Mouse (Mus musculus) cerebellum, adult 2 months (tissue): Measurements from ENCODE around the gene Jtb. TPM values are rescaled to one million over a fixed set of nuclear protein-coding genes. Genes with fewer than 3 reads are reported as not detected.

ENCODE experiments used
- DNase-seq, 2 experiments: peaks; one replicate each; pipeline ENCODE4 v3.0.0; 2021
- H3K27ac ChIP-seq: fragments of 200-500 bp; 2 replicates; pipeline ENCODE4 v1.5.1; 2012; ENCODE audit warnings: low read length, control low read depth, inconsistent platforms; ENCODE audit not compliant: insufficient read depth
- H3K27me3 ChIP-seq: fragments of 200-500 bp; 2 replicates; pipeline ENCODE4 v1.6.1; 2012; ENCODE audit warnings: inconsistent platforms, mild to moderate bottlenecking, low read length, moderate library complexity; ENCODE audit not compliant: control insufficient read depth, insufficient read depth
- H3K4me1 ChIP-seq: fragments of 200-500 bp; 2 replicates; pipeline ENCODE4 v1.6.1; 2011; ENCODE audit warnings: low read length; ENCODE audit not compliant: control insufficient read depth, insufficient read depth
- H3K4me3 ChIP-seq: fragments of 200-500 bp; replicated peaks from 2 replicates; pipeline ENCODE3; 2011; ENCODE audit warnings: mild to moderate bottlenecking, low read depth, low read length, control low read depth; ENCODE audit not compliant: insufficient read depth
- CTCF ChIP-seq: fragments of 200-500 bp; IDR thresholded peaks from 2 replicates; pipeline ENCODE4 v1.5.1; 2011; ENCODE audit warnings: low read depth, mild to moderate bottlenecking, control low read depth, low read length, moderate library complexity, borderline replicate concordance; ENCODE audit not compliant: insufficient read depth
- POLR2A ChIP-seq: fragments of 200-500 bp; IDR thresholded peaks from 2 replicates; pipeline ENCODE4 v1.6.1; 2011; ENCODE audit warnings: low read length, control low read depth, borderline replicate concordance; ENCODE audit not compliant: insufficient read depth
- WGBS: fragments of 180-500 bp; shearing (Covaris S2); methylation state at CpG from one replicate; pipeline ENCODE4 v1.1.7; 2018; 5-methylcytosine and 5-hydroxymethylcytosine counted together
- polyA plus RNA-seq: library from polyadenylated mRNA; depleted of rRNA; stranded (reverse); fragments of >200 nt; gene quantifications from 2 replicates; pipeline ENCODE4 v1.2.3, GENCODE M21; 2012

Gene Jtb
- polyA plus RNA-seq, 1 experiment, result 69.1 TPM

DNA sequence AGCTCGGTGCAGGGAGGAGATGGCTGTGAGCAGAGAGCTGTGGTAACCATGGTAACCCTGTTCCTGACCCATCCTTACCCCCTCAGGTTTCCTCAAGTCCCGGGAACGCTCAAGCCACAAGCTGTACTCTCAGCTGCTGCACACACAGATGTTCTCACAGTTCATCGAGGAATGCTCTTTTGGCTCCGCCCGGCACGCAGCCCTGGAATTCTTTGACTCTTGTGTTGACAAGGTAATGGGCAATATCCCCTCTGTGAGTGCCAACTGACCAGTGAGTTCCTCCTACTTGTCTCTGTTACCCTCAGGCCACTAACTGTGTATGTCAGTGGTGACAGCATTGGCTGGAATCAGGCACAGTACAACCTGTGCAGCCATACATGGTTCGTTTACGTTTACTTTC lies 40.8 kb downstream of the Jtb start:
- Histone ChIP-seq H3K27me3 (no peaks in the 10 kb centered on the region), H3K4me1 (peaks cover 30% of the 10 kb centered on the region), H3K27ac (no peak overlapping the region), H3K4me3 (no peak overlapping the region)
- no peak for TF ChIP-seq CTCF
- no peak for TF ChIP-seq POLR2A
- DNase-seq, result no peak
- WGBS, result 71% methylated on average over 9 of the region's 9 CpGs

DNA sequence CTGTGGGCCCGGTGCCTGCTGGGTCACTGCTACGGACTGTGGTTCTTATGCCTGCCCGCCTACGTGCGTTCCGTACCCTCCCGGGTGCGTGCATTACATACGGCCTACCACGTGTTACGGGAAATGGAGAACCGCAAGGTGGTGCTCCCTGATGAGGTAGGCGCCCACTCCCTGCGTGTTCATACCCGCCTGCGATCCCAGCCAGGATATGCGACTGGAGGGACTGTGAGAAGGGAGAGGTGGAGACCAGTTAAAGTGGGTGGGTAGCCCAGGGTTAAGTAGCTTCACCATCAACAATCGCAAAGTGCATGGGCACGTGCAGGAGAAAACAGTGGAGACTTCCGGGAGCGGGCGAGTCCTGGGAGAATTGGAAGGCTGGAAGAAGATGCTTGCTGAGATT lies 42.5 kb downstream of the Jtb start:
- TF ChIP-seq CTCF (no peak), POLR2A (no peak)
- H3K27ac ChIP-seq, result no peak overlapping the region
- no peaks in the 10 kb centered on the region for H3K27me3 ChIP-seq
- DNase-seq, result peak in 1 of 2 experiments; percentile 28
- 92% methylated on average over 22 of the region's 22 CpGs for WGBS
- H3K4me1 ChIP-seq, result peaks cover 43% of the 10 kb centered on the region
- no peak overlapping the region for H3K4me3 ChIP-seq

DNA sequence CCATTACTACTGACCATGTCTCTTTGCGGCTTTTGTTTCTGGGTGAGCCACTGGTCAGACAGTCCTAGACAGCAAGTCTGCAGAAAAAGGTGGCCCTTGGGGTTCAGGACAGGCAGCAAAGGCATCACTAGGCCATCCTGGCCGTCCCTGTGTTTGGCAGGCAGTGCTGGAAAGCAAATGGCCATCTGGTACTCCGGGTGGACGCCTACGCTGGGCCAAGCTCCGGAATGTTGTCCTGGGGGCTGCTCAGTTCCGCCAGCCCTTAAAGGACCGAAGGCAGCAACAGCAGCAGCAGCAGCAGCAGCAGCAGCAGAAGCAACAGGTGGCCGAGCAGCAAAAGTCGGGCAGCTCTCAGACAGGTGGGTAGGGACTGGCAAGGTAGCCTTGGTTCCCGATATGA lies 43.9 kb downstream of the Jtb start:
- no peaks in the 10 kb centered on the region for H3K27me3 ChIP-seq
- H3K27ac ChIP-seq, result peak overlapping the region; percentile 64; the same call in 1 of the 2 replicates
- H3K4me1 ChIP-seq, result peaks cover 47% of the 10 kb centered on the region
- H3K4me3 ChIP-seq, result no peak overlapping the region
- TF ChIP-seq CTCF, result no peak
- TF ChIP-seq POLR2A, result no peak
- DNase-seq, result peak; percentile 80 to 89
- 15% methylated on average over 11 of the region's 11 CpGs for WGBS

DNA sequence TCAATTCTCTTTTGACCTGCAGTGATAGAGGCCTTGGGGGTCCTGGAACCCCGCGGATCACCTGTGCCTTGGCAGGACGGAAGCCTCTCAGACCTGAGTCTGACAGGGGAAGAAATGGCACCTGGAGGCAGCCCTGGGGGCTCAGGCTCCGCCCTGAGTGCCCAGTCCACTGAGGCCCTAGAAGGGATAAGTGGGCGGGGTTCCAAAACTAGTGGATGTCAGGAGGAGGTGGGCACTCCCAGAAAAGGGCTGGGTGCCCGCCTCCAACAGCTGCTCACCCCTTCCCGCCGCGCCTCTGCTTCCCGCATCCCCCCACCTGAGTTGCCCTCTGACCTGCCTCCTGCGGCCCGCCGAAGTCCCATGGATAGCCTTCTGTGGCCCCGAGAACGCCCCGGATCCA lies 45.5 kb downstream of the Jtb start:
- WGBS, result 48% methylated on average over 16 of the region's 16 CpGs
- DNase-seq, result no peak
- Histone ChIP-seq H3K4me3 (no peak overlapping the region), H3K27ac (peak overlapping the region; percentile 64), H3K4me1 (peaks cover 47% of the 10 kb centered on the region), H3K27me3 (no peaks in the 10 kb centered on the region)
- no peak for TF ChIP-seq CTCF
- no peak for TF ChIP-seq POLR2A

DNA sequence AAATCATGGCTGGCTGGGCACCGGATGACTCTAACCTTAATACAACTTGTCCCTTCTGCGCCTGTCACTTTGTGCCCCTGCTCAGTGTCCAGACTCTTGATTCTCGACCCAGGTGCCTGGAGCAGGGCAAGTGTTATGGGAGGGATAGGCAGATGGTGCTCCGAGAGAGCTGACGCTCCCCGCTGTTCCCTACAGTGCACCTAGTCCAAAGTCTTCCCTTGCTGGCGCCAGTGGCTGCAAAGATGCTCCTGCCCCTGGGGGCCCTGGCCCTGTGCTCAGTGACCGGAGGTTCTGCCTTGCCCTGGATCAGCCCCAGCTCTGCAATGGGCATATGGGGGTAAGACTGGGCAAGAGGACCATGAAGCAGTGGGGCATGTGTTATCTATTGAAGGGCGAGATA lies 46.4 kb downstream of the Jtb start:
- peaks cover 39% of the 10 kb centered on the region for H3K4me1 ChIP-seq
- no peaks in the 10 kb centered on the region for H3K27me3 ChIP-seq
- no peak for TF ChIP-seq CTCF
- no peak for TF ChIP-seq POLR2A
- H3K27ac ChIP-seq, result peak overlapping the region; percentile 72
- WGBS, result 9% methylated on average over 9 of the region's 9 CpGs
- DNase-seq, result peak; percentile 87 to 94
- no peak overlapping the region for H3K4me3 ChIP-seq

DNA sequence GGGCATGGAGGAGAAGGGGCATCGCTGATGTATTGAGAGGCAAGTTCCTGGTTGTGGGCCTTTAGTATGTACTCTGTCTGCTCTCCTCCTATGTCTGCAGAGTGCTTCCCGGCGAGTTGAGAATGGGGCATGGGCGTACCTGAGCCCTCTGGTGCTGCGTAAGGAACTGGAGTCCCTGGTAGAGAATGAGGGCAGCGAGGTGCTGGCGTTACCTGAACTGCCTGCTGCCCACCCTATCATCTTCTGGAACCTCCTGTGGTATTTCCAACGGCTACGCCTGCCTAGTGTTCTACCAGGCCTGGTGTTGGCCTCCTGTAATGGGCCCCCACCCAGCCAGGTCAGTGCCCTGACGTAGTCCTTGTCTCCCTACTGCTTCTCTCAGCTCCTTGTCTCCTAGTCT lies 46.8 kb downstream of the Jtb start:
- 41% methylated on average over 10 of the region's 10 CpGs for WGBS
- H3K27ac ChIP-seq, result peak overlapping the region; percentile 72
- no peaks in the 10 kb centered on the region for H3K27me3 ChIP-seq
- H3K4me3 ChIP-seq, result no peak overlapping the region
- peaks cover 38% of the 10 kb centered on the region for H3K4me1 ChIP-seq
- TF ChIP-seq POLR2A, result no peak
- no peak for TF ChIP-seq CTCF
- no peak for DNase-seq

DNA sequence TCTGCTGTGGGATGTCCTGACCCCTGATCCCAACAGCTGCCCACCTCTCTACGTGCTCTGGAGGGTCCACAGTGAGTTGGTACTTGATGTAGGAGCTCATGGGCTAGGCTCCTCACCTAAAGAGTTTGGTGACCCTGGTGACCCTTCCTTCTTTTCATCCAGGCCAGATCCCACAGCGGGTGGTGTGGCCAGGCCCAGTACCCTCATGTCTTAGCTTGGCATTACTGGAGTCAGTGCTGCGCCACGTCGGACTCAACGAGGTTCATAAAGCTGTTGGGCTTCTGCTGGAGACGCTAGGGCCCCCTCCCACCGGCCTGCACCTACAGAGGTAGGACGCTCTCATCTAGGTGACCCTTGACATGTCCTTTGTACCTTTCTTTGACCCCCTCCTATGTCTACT lies 47.8 kb downstream of the Jtb start:
- Histone ChIP-seq H3K4me3 (no peak overlapping the region), H3K27ac (0 out of 2 replicates have a peak overlapping the region, but pooled peaks have one; percentile 25), H3K27me3 (no peaks in the 10 kb centered on the region), H3K4me1 (peaks cover 35% of the 10 kb centered on the region)
- 89% methylated on average over 9 of the region's 9 CpGs for WGBS
- no peak for DNase-seq
- TF ChIP-seq CTCF (no peak), POLR2A (no peak)

DNA sequence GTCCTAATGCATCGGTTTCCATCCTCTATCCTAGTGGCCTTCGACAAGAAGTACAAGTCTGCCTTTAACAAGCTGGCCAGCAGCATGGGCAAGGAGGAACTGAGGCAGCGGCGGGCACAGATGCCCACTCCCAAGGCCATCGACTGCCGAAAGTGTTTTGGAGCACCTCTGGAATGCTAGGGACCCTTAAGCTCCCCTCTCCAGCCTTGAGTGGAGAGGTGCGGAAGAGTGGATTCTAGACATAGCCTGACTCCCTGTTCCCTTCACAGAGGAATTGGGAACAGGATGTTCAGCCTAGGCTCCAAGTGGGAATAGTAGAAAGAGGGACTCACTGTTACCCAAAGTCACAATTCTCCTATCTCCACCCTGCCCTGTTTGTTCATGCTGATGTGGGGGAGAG lies 48.3 kb downstream of the Jtb start:
- H3K4me3 ChIP-seq, result no peak overlapping the region
- H3K27me3 ChIP-seq, result no peaks in the 10 kb centered on the region
- WGBS, result 95% methylated on average over 7 of the region's 7 CpGs
- TF ChIP-seq POLR2A (no peak), CTCF (no peak)
- H3K27ac ChIP-seq, result 0 out of 2 replicates have a peak overlapping the region, but pooled peaks have one; percentile 23
- no peak for DNase-seq
- peaks cover 34% of the 10 kb centered on the region for H3K4me1 ChIP-seq
